Mouse (Mus musculus): Measurements from ENCODE around the gene 4833439L19Rik.

Gene 4833439L19Rik

DNA sequence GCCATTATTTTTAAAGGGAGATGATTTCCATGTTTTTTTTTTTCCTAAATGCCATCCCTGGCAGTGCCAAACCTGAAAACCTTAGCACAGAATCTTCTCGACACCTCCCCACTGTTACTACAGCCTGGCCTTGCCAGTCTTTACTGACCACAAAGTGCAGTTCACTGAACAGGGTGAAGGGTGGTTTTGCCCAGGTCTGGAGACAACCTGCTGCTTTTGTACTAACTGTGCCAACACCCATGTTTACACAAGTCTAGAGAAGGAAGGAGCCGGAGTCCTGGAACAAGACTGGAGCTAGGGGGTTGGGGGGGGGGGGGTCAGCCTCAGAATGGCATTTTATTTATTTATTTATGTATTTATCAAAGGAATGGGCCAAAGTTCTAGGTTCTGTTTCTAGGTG is 16.1 kb upstream of the 4833439L19Rik start:
- DNase-seq, result peak in 1 of 2 experiments; percentile 34

- DNase-seq, result no peak
These were observed 12.6 kb upstream of the 4833439L19Rik start for GRCm38 (mm10) chr13:54577652-54578507.

DNA sequence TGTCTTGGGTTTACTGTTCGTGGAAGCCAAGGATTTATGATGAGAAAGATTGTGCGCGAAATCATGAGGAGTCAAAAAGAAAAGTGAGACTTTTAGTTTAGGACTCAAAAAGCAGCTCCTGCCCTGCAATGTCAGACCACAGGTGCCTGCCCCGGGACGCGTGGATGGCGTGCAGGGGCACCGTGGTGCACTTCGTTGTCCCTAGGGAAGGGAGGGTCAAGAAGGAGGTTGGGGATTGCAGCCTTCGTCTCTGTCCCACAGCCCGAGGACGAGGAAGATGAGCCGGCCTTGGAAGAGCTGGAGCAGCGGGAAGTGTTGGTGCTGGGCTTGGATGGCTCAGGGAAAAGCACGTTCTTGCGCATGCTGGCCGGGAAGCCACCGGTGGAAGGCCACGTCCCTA is 10.3 kb upstream of the 4833439L19Rik start:
- no peak for DNase-seq

GRCm38 (mm10) chr13:54574854-54575481 is 9.7 kb upstream of the 4833439L19Rik start, which contains the start of gene Arl10:
Gene Arl10, plus strand, starts transcription at chr13:54575015.
- peak; percentile 84 to 89 for DNase-seq

DNA sequence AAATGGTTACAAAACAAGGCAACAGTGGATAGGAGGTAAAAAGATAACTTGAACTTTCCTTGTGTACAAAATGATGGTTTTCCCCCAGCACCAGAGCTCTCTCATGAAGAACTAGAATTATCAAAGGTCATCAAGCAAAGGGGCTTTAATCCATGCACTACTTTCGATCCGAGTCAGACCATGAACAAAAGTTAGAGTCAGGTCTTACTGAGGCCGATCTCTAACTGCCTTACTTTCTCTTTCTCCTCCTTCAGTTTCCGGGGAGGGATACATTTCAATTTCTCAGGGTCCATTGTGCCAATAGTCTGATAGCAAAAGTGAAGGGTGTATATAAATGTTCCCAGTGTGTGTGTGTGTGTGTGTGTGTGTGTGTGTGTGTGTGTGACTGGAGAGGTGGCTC is 7.4 kb upstream of the 4833439L19Rik start:
- no peak for DNase-seq

GRCm38 (mm10) chr13:54571637-54572036 is 6.4 kb upstream of the 4833439L19Rik start:
- DNase-seq, result no peak

GRCm38 (mm10) chr13:54570736-54571135 is 5.5 kb upstream of the 4833439L19Rik start:
- no peak for DNase-seq

DNA sequence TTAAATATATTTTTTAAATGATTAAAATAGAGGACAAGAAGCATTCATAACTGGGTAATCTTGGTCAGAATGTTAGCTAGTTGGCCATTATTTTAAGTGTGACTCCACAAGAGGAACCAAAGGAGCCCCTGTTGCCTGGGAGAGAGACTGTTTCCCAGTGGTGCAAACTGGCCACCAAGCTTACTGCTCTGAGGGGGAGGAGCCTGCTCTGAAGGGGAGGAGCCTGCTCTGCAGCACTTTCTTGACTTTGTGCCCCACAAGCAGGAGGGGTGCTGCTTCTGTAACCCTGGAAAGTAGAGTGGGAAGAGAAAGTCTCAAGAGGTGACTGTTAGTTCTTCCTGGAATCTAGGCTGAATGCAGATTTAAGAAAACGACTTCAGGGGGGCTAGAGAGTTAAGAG is 4.0 kb upstream of the 4833439L19Rik start:
- DNase-seq, result no peak

- DNase-seq, result peak; percentile 42 to 78
These were observed 3.1 kb upstream of the 4833439L19Rik start for GRCm38 (mm10) chr13:54568380-54568779.

DNA sequence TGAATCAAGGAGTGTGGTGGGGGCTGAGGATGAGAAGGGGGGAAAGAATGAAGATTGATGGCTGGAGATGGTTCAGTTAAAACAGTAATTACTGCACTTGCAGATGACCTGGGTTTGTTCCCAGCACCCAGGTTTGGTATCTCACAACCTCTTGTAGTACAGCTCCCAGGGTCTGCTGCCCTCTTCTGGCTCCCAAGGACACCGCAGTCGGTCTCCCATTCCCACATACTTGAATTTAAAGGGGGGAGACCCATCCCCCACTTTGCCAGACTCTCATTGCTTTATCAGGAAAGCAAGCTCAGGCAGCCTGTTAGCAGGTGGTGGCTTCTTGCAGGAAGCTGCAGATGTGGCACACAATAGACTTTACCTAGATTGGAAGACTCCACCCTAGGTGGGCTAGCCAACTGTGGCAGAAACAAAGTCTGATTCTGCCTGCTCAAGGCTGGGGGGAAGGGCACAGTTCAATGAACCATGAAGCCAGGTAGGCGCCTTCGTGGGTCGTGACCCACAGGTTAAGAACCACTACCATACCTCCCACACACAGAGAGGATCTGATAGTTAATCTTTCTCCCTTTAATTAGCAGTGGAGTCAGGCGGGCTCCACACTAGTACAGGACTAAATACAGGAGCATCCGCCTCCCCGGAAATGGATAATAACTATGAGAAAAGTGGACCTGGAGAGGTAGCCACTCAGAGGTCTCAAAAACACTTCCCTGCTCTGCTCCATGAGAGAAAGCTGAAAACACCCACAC is 535 bp upstream of the 4833439L19Rik start:
- DNase-seq, result peak; percentile 83 to 87

DNA sequence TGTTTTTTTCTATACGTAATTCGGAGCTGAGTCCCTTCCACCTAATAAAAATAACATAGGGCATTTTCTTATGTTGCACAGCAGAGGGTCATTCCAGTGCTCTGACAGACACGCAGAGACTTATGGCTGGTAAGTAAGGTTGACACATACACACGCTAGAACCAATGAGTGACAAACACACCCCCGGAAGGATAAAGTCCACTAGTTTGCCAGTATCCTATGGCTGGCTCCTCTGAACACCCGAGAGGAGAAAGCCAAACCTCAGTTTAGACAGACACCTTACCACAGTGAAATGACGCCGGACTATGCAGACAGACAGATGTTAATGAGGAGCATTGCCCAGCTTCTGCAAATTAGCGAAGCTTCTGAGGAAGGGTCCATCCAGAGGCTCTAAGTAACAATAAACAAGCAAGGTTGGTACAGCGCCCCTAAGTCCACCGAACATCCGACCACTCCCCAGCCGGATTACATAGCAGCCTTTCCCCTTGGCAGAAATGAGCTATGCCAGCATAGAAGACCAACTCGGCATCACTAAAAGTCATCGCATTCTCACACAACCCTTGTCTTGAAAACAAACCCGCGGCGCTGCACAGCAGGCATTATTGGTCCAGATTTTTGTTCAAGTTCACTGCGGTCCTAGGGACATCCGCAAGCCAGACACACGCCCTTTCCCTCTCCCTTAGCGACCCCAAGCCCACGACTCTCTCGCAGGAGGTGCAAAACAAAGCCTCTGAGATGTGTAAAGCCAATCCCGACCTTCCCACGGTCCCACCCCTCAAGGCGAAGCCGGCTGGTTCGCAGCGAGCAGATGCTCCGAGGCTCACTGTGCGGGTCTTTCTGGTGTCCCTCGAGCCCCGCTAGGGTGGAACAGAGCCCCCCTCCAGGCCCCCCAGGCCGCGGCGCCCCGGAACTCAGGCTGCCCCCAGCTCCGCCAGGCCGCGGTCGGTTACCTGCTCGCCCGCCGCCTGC is 719 bp downstream of the 4833439L19Rik start:
- DNase-seq, result peak; percentile 35 to 51

DNA sequence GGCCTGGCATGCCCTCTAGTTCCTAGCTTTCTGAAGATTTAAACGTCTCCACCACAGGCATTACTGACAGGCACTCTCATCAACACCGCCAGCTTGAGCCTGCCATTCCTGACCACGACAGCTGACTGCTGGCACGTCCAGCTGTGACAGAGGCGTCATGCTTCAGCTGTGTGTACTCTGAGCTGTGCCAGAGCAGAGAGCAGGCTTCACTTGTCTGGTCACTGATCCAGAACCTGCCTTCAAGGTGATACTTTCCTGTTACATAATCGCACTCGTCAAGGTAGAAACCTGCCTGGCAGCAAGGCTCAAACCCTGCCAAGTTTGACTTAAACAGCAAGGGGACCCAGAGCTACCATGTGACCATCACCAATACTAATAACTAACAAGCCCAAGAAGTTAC is 2.7 kb downstream of the 4833439L19Rik start:
- peak; percentile 84 to 97 for DNase-seq

- DNase-seq, result no peak
These were observed 4.6 kb downstream of the 4833439L19Rik start for GRCm38 (mm10) chr13:54560608-54561007.

GRCm38 (mm10) chr13:54559656-54560055 is 5.6 kb downstream of the 4833439L19Rik start:
- DNase-seq, result peak; percentile 52 to 56

- peak; percentile 72 to 86 for DNase-seq
These were observed 7.6 kb downstream of the 4833439L19Rik start for GRCm38 (mm10) chr13:54557652-54558051.

DNA sequence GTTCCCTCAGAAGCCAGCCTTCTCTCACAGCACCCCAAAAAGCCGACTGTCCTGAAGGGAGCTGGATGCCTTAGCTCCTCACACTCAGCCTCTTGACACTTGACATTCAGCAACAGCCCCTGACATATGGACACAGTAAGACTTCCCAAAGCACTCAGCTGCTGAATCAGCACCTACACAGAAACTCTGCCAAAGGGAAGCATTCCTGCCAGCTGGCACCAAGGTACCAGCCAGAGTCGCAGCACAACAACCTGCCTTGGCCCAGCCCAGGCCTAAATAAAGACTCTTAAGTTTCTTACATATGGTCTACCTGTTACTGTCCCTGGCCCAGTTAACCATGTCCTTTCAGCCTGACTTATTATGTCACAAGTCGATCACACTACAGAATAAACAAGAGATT is 8.4 kb downstream of the 4833439L19Rik start:
- DNase-seq, result peak; percentile 74 to 84

GRCm38 (mm10) chr13:54556176-54556575 is 9.1 kb downstream of the 4833439L19Rik start:
- no peak for DNase-seq

DNA sequence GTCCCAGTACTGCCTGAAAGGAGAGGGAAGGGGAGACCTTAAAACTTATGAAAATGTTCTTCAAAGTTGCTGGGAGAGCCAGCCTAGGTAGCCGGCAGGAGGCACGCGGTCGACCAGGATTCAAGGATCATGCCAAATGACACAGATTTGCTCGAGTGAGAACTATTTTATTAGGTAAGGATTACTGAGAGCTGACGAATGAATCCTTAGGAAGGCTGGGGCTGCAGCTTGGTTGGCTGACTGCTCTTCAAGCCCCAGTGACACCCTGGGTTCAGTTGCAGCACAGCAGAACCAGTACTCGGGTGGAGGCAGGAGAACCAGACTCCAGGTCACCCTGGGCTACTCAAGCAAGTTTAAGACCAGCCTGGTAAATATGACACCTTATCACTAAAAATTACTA is 17.2 kb downstream of the 4833439L19Rik start:
- peak; percentile 36 to 52 for DNase-seq

- no peak for DNase-seq
These were observed 33.1 kb downstream of the 4833439L19Rik start for GRCm38 (mm10) chr13:54532134-54532533.

DNA sequence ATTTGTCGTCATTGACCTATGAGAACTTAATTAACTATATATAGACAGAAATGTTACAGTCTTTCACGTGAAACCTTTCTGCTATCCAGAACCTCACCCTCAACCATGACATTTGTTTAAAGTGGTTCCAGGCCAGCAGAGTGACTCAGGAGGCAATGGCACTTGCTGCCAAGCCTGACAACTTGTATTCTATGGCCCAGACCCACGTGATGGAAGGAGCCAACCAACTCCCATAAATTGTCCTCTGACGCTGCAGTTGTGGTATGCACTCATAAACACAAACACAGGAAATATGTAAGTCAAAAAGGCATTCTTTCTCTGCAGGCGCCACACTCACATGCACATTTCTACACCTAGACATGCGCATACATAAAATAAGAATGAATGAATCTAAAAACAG is 38.1 kb downstream of the 4833439L19Rik start:
- no peak for DNase-seq

GRCm38 (mm10) chr13:54521181-54521580 is 44.1 kb downstream of the 4833439L19Rik start:
- no peak for DNase-seq

- peak; percentile 24 to 63 for DNase-seq
These were observed 45.0 kb downstream of the 4833439L19Rik start for GRCm38 (mm10) chr13:54520221-54520620.

All from kidney, postnatal 36 days (tissue).